Mouse (Mus musculus): ENCODE data around the gene Ctnnd2. TPM values are rescaled to one million over a fixed set of nuclear protein-coding genes. Genes with fewer than 3 reads are reported as not detected.

Ctnnd2 gene
- polyA plus RNA-seq, 1 experiment = 87.7 TPM

DNA sequence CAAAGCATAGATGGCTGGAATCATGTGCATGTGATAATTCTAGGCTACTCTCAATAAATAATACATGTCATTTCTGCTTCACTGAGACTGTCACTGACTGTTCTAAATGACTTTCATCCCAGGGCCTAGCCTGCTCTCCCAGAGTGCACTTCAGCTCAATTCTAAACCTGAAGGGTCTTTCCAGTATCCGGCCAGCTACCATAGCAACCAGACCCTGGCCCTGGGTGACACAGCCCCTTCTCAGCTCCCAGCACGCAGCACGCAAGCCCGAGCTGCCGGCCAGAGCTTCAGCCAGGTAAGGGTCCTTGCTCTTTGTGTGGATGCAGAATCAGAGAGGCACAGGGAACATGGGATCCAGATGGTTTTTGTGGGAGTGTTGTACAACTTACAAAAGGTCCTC, 462.1 kb downstream of the Ctnnd2 start:
- 79% methylated on average over 5 of the region's 5 CpGs for WGBS
- Histone ChIP-seq H3K27ac (ENCODE audit: insufficient read depth, low read length) (no peak overlapping the region), H3K27me3 (ENCODE audit: control insufficient read depth, insufficient read depth, low read length) (no peaks in the 10 kb centered on the region), H3K4me3 (replicated peaks; ENCODE audit: insufficient read depth, low read depth, low read length) (no peak overlapping the region), H3K4me1 (ENCODE audit: control insufficient read depth, insufficient read depth, low read length) (no peaks in the 10 kb centered on the region)
- no peak for TF ChIP-seq CTCF (IDR thresholded peaks at IDR 0.05; ENCODE audit: borderline replicate concordance, insufficient read depth, low read depth, low read length)
- TF ChIP-seq POLR2A (IDR thresholded peaks at IDR 0.05; ENCODE audit: borderline replicate concordance, insufficient read depth, low read length) = no peak
- DNase-seq = no peak

DNA sequence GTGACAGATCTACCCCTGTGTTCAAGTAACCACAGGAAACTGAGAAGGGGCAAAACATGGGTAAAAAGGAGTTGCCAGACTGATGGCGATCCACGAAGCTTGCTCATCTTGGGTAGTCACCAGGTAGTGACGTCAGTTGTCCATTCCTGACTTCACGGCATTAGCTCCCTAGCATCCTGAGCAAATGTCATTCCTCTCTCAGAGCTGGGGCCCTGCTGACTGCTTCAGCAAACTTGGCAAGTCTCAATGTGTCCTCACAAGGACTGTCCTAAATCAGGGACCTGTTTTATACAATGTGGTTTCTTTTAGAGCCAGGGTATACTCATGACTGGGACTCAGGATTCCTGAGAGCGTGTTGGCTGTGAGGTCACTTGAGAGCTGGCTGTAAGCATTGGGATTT, 468.3 kb downstream of the Ctnnd2 start:
- Histone ChIP-seq H3K4me3 (replicated peaks; ENCODE audit: insufficient read depth, low read depth, low read length) (no peak overlapping the region), H3K4me1 (ENCODE audit: control insufficient read depth, insufficient read depth, low read length) (peaks cover 4% of the 10 kb centered on the region; the same call in 1 of the 2 replicates), H3K27ac (ENCODE audit: insufficient read depth, low read length) (no peak overlapping the region), H3K27me3 (ENCODE audit: control insufficient read depth, insufficient read depth, low read length) (no peaks in the 10 kb centered on the region)
- peak; percentile 47 to 79 for DNase-seq
- 26% methylated on average over 5 of the region's 5 CpGs for WGBS
- TF ChIP-seq POLR2A (IDR thresholded peaks at IDR 0.05; ENCODE audit: borderline replicate concordance, insufficient read depth, low read length) (no peak), CTCF (IDR thresholded peaks at IDR 0.05; ENCODE audit: borderline replicate concordance, insufficient read depth, low read depth, low read length) (no peak)

DNA sequence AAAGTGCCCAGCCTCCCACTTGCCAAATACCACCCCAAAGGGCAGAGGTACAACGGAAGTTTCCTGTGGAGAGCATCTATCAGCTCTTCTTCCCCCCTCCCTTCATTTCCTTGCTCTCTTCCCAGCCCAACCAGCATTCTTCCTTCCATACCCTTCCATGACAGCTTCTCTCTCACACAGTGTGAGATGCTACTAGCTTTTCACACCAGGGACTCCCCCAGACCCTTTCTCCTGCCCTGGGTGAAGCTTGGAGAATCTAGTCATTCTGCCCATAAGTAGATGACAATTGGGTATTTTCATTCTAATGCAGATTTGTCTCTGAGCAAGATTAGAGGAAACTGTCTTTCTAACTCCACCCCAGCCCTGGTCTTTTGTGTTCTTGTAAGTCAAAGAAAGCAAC, 473.3 kb downstream of the Ctnnd2 start:
- Histone ChIP-seq H3K4me3 (replicated peaks; ENCODE audit: insufficient read depth, low read depth, low read length) (no peak overlapping the region), H3K27me3 (ENCODE audit: control insufficient read depth, insufficient read depth, low read length) (no peaks in the 10 kb centered on the region), H3K4me1 (ENCODE audit: control insufficient read depth, insufficient read depth, low read length) (peaks cover 21% of the 10 kb centered on the region), H3K27ac (ENCODE audit: insufficient read depth, low read length) (no peak overlapping the region)
- 96% methylated on average over 1 of the region's 1 CpGs for WGBS
- no peak for TF ChIP-seq CTCF (IDR thresholded peaks at IDR 0.05; ENCODE audit: borderline replicate concordance, insufficient read depth, low read depth, low read length)
- no peak for TF ChIP-seq POLR2A (IDR thresholded peaks at IDR 0.05; ENCODE audit: borderline replicate concordance, insufficient read depth, low read length)
- no peak for DNase-seq

DNA sequence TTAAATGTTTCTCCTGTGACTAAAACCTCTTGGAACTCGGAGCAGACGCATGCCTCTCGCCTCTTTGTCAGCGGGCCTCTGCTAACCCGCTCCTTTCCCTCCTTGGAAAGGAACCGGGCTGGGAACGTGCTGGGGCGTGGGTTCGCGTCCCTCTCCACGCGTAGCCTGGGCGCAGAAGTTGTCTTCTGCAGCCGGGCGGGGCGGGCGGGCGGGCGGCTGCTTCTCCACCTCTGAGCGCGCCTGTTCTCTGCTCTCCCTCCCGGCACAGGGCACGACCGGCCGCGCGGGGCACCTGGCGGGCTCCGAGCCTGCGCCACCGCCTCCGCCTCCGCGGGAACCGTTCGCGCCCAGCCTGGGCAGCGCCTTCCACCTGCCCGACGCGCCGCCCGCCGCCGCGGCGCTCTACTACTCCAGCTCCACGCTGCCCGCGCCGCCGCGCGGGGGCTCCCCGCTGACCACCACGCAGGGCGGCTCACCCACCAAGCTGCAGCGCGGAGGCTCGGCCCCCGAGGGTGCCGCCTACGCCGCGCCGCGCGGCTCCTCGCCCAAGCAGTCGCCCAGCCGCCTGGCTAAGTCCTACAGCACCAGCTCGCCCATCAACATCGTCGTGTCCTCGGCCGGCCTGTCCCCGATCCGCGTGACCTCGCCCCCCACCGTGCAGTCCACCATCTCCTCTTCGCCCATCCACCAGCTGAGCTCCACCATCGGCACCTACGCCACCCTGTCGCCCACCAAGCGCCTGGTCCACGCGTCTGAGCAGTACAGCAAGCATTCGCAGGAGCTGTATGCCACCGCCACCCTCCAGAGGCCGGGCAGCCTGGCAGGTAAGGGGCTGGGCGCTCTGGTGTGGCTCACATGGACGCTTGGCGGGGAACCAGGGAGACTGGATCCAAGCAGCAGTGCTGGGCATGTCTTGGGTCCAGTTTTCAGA, 474.4 kb downstream of the Ctnnd2 start:
- peak; percentile 69 to 75 for DNase-seq
- Histone ChIP-seq H3K4me1 (ENCODE audit: control insufficient read depth, insufficient read depth, low read length) (peaks cover 20% of the 10 kb centered on the region), H3K27ac (ENCODE audit: insufficient read depth, low read length) (peak overlapping the region; percentile 51), H3K27me3 (ENCODE audit: control insufficient read depth, insufficient read depth, low read length) (no peaks in the 10 kb centered on the region), H3K4me3 (replicated peaks; ENCODE audit: insufficient read depth, low read depth, low read length) (peak overlapping the region; percentile 47)
- no peak for TF ChIP-seq CTCF (IDR thresholded peaks at IDR 0.05; ENCODE audit: borderline replicate concordance, insufficient read depth, low read depth, low read length)
- TF ChIP-seq POLR2A (IDR thresholded peaks at IDR 0.05; ENCODE audit: borderline replicate concordance, insufficient read depth, low read length) = no peak
- 2% methylated on average over 93 of the region's 94 CpGs for WGBS

DNA sequence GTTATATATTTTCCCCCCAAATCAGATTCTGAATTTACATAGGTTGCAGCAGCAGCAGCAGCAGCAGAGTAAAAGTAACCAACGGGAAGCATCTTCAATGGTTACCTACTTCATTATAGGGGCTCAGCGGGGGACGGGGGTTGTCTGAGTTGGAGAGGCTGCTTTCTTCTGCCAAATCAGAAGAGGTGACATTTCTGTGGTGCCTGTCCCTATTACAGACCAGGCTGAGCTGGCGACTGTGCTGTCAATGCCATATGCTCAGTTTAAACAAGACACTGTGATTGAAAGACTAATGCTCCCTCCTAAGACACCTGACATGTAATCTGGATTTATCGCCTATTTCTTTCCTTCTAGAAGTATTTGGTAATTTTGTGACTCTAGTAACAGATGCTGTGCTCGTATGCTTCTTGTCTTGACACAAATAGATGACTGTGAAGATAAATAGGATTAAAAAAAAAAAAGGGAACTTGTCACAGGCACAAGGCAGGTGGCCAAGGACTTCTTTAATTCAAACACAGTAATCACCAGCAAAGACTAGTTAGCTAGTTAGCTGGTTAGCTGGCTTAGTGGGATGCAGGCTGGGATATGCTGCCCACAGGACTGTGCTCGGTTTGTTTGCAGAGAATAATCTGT, 475.4 kb downstream of the Ctnnd2 start:
- no peak overlapping the region for H3K27ac ChIP-seq (ENCODE audit: insufficient read depth, low read length)
- H3K4me1 ChIP-seq (ENCODE audit: control insufficient read depth, insufficient read depth, low read length) = peaks cover 20% of the 10 kb centered on the region
- no peaks in the 10 kb centered on the region for H3K27me3 ChIP-seq (ENCODE audit: control insufficient read depth, insufficient read depth, low read length)
- DNase-seq = peak; percentile 60 to 82
- 23% methylated on average over 7 of the region's 7 CpGs for WGBS
- no peak for TF ChIP-seq CTCF (IDR thresholded peaks at IDR 0.05; ENCODE audit: borderline replicate concordance, insufficient read depth, low read depth, low read length)
- TF ChIP-seq POLR2A (IDR thresholded peaks at IDR 0.05; ENCODE audit: borderline replicate concordance, insufficient read depth, low read length) = no peak
- no peak overlapping the region for H3K4me3 ChIP-seq (replicated peaks; ENCODE audit: insufficient read depth, low read depth, low read length)

DNA sequence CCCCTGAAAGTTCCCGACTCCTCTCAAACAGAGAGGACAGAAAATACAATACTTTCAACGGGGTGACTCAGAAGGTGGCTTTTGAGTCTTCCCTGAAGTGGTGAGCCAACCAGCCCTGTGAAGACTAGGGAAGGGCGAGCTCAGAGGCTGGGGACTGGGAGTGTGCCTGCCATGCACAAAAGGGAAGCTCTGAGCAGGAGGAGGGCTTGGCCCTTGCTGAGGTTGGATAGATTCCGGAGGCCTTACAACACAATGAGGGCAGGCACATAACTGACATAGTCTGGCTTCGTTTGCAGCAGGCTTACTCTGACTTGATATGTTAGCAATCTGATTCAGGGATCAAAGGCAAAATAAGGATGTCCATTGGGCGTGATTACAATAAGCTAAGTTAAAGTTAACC, 477.6 kb downstream of the Ctnnd2 start:
- no peak overlapping the region for H3K4me3 ChIP-seq (replicated peaks; ENCODE audit: insufficient read depth, low read depth, low read length)
- no peaks in the 10 kb centered on the region for H3K27me3 ChIP-seq (ENCODE audit: control insufficient read depth, insufficient read depth, low read length)
- WGBS = 66% methylated on average over 6 of the region's 6 CpGs
- no peak for TF ChIP-seq POLR2A (IDR thresholded peaks at IDR 0.05; ENCODE audit: borderline replicate concordance, insufficient read depth, low read length)
- no peak for TF ChIP-seq CTCF (IDR thresholded peaks at IDR 0.05; ENCODE audit: borderline replicate concordance, insufficient read depth, low read depth, low read length)
- no peak for DNase-seq
- no peak overlapping the region for H3K27ac ChIP-seq (ENCODE audit: insufficient read depth, low read length)
- peaks cover 20% of the 10 kb centered on the region for H3K4me1 ChIP-seq (ENCODE audit: control insufficient read depth, insufficient read depth, low read length)

DNA sequence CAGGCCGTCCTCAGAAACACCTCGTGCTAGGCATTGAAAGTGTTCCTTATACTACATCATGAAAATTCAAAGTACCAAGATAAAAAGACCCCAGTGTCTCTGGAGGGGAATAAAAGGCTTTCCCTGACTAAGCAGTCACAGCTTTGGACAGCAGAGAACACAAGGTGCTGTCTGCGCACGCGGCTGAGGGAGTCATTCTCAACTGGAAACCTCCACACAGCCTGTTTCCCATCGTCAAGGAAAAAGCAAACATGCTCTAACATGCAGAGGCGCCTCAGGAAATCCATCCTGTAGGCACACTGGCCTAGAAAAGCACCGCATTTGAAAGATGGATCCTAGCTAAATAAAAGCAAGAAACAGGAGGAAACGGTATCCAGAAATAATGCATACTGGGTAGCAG, 483.0 kb downstream of the Ctnnd2 start:
- Histone ChIP-seq H3K27me3 (ENCODE audit: control insufficient read depth, insufficient read depth, low read length) (no peaks in the 10 kb centered on the region), H3K4me3 (replicated peaks; ENCODE audit: insufficient read depth, low read depth, low read length) (no peak overlapping the region), H3K27ac (ENCODE audit: insufficient read depth, low read length) (no peak overlapping the region), H3K4me1 (ENCODE audit: control insufficient read depth, insufficient read depth, low read length) (no peaks in the 10 kb centered on the region; the same call in 1 of the 2 replicates)
- TF ChIP-seq CTCF (IDR thresholded peaks at IDR 0.05; ENCODE audit: borderline replicate concordance, insufficient read depth, low read depth, low read length) = no peak
- no peak for TF ChIP-seq POLR2A (IDR thresholded peaks at IDR 0.05; ENCODE audit: borderline replicate concordance, insufficient read depth, low read length)
- DNase-seq = no peak
- 82% methylated on average over 9 of the region's 9 CpGs for WGBS

Measured in cerebellum, adult 2 months (tissue).